15 mouse cellular contexts compared by ENCODE assay signal in the genomic region with DNA sequence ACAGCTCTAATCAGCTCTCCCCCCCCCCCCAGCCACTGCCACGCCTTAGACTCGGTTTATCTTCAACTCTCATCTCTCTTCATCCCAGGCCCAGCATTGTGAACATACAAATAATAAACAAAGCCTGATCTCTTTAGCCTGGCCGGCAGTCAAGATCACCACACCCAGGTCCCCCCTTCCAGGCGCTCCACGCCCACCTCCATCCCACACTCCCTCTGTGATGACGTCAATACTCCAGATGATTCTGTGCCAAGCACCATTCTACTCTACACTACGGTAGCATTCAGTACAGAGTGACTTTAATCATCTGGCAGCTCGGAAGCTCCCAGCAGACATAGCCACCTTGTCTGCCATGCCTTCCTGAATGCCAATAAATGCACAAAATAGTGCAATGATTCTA. TPM values are rescaled to one million over a fixed set of nuclear protein-coding genes. Genes with fewer than 3 reads are reported as not detected.
DNase-seq lines count a peak whose midpoint lies in the region; ATAC-seq and TF ChIP-seq lines count a peak whose summit lies in the region.
"Had no signal": no experiment of that assay in that cellular context is flagged by ENCODE, and none has a peak within 500 bp of the region (broad histone marks: within the 10 kb centered on the region; RNA-seq: fewer than 3 reads in every experiment).

No protein-coding gene starts in this region.

- intact Hi-C loops in gastrocnemius, adult 2 months (cut with DNase I), result no loop called here
- intact Hi-C loops in gastrocnemius, postnatal 36 days (cut with DNase I), result no loop called here

- peaks cover 38% of the 10 kb centered on the region for H3K4me1 ChIP-seq in heart, embryonic 15.5 days (replicated peaks)
- peaks cover 10% of the 10 kb centered on the region; the same call in 1 of the 2 replicates for H3K4me1 ChIP-seq in lung, postnatal 0 days (ENCODE audit: insufficient read depth, low read depth, low read length)
- peaks cover 30% of the 10 kb centered on the region for H3K4me1 ChIP-seq in liver, postnatal 0 days (ENCODE audit: insufficient read depth)

- no peaks in the 10 kb centered on the region for H3K36me3 ChIP-seq in heart, embryonic 15.5 days
- no peaks in the 10 kb centered on the region for H3K36me3 ChIP-seq in lung, postnatal 0 days (ENCODE audit: insufficient read depth, low read length)
- H3K36me3 ChIP-seq in liver, postnatal 0 days (replicated peaks; ENCODE audit: insufficient read depth, low read length), result no peaks in the 10 kb centered on the region
- H3K36me3 ChIP-seq: embryonic facial prominence, embryonic 12.5 days; forebrain, embryonic 10.5 days; liver, embryonic 15.5 days had no signal

- no peak overlapping the region for H3K27ac ChIP-seq in gastrocnemius, adult 2 months
- no peak overlapping the region for H3K27ac ChIP-seq in heart, embryonic 15.5 days
- H3K27ac ChIP-seq in lung, postnatal 0 days (ENCODE audit: low read length), result no peak overlapping the region
- H3K27ac ChIP-seq in liver, postnatal 0 days (ENCODE audit: low read depth), result no peak overlapping the region
- H3K27ac ChIP-seq: embryonic facial prominence, embryonic 12.5 days; forebrain, embryonic 10.5 days; kidney, postnatal 0 days; liver, embryonic 15.5 days had no signal

- TF ChIP-seq CTCF in gastrocnemius, adult 2 months (IDR thresholded peaks at IDR 0.05), result no peak
- TF ChIP-seq CTCF in lung, postnatal 0 days (IDR thresholded peaks at IDR 0.05), result no peak
- no peak for TF ChIP-seq CTCF in liver, postnatal 0 days (IDR thresholded peaks at IDR 0.05; ENCODE audit: low read depth)

- no peaks in the 10 kb centered on the region for H3K9me3 ChIP-seq in heart, embryonic 15.5 days (replicated peaks)
- no peaks in the 10 kb centered on the region for H3K9me3 ChIP-seq in lung, postnatal 0 days (ENCODE audit: low read length)
- no peaks in the 10 kb centered on the region for H3K9me3 ChIP-seq in liver, postnatal 0 days (ENCODE audit: low read length)
- H3K9me3 ChIP-seq: embryonic facial prominence, embryonic 12.5 days; forebrain, embryonic 10.5 days; liver, embryonic 15.5 days had no signal

- no peak overlapping the region for H3K4me2 ChIP-seq in heart, embryonic 15.5 days
- no peak overlapping the region for H3K4me2 ChIP-seq in lung, postnatal 0 days (replicated peaks; ENCODE audit: low read depth, low read length)
- no peak overlapping the region for H3K4me2 ChIP-seq in liver, postnatal 0 days (ENCODE audit: low read depth, low read length)
- H3K4me2 ChIP-seq: embryonic facial prominence, embryonic 12.5 days; liver, embryonic 15.5 days had no signal

- peak; percentile 65 for TF ChIP-seq EP300 in lung, postnatal 0 days (IDR thresholded peaks at IDR 0.05)
- no peak for TF ChIP-seq EP300 in liver, postnatal 0 days (IDR thresholded peaks at IDR 0.05; ENCODE audit: low read depth)

- WGBS in heart, embryonic 15.5 days, result 34% methylated on average over 8 of the region's 8 CpGs
- WGBS in lung, postnatal 0 days, result 16% methylated on average over 8 of the region's 8 CpGs
- WGBS in liver, postnatal 0 days (ENCODE audit: insufficient replicate concordance), result 56% methylated on average over 8 of the region's 8 CpGs

- DNase-seq in gastrocnemius, adult 2 months, result peak; percentile 36
- no peak for DNase-seq in gastrocnemius, postnatal 36 days
- peak; percentile 21 for DNase-seq in NIH3T3 (ENCODE audit: low read depth)
- peak; percentile 68 for DNase-seq in lung, postnatal 0 days (ENCODE audit: low spot score)
- DNase-seq in liver, postnatal 0 days, result no peak
- DNase-seq in adrenal gland, postnatal 36 days, result no peak
- DNase-seq in ovary, postnatal 14 days (ENCODE audit: low spot score), result no peak
- DNase-seq: cerebellum, postnatal 36 days; gastrocnemius, postnatal 14 days; midbrain, embryonic 14.5 days had no signal

- H3K27me3 ChIP-seq in heart, embryonic 15.5 days, result no peaks in the 10 kb centered on the region
- H3K27me3 ChIP-seq in lung, postnatal 0 days (replicated peaks; ENCODE audit: insufficient read depth, low read length), result no peaks in the 10 kb centered on the region
- H3K27me3 ChIP-seq in liver, postnatal 0 days (ENCODE audit: insufficient read depth, low read length), result no peaks in the 10 kb centered on the region
- H3K27me3 ChIP-seq: embryonic facial prominence, embryonic 12.5 days; liver, embryonic 15.5 days had no signal

- H3K4me3 ChIP-seq in gastrocnemius, adult 2 months, result no peak overlapping the region
- H3K4me3 ChIP-seq in heart, embryonic 15.5 days, result no peak overlapping the region
- no peak overlapping the region for H3K4me3 ChIP-seq in lung, postnatal 0 days (ENCODE audit: low read depth, low read length)
- no peak overlapping the region for H3K4me3 ChIP-seq in liver, postnatal 0 days (ENCODE audit: low read depth, low read length)
- H3K4me3 ChIP-seq: embryonic facial prominence, embryonic 12.5 days; forebrain, embryonic 10.5 days; liver, embryonic 15.5 days had no signal

- no peak overlapping the region for H3K9ac ChIP-seq in heart, embryonic 15.5 days
- H3K9ac ChIP-seq in lung, postnatal 0 days (replicated peaks; ENCODE audit: low read depth), result no peak overlapping the region
- no peak overlapping the region for H3K9ac ChIP-seq in liver, postnatal 0 days (replicated peaks)
- H3K9ac ChIP-seq: embryonic facial prominence, embryonic 12.5 days; liver, embryonic 15.5 days had no signal

- 0 out of 2 replicates have a peak, but pooled peaks have one; percentile 44 for ATAC-seq in heart, embryonic 15.5 days (replicated peaks; ENCODE audit: insufficient number of reproducible peaks, insufficient read depth, low FRiP score, low read depth)
- peak; percentile 81 for ATAC-seq in lung, postnatal 0 days
- no peak for ATAC-seq in liver, postnatal 0 days

RNA-seq across cellular contexts. Expression of gene Mb21d2, which starts 47.7 kb away (rescaled TPM):
- 1 to 10 TPM; 7.2 to 9.6 TPM for total RNA-seq in gastrocnemius, adult 2 months (2021)
- 1 to 10 TPM; 7.1 to 8.7 TPM for total RNA-seq in gastrocnemius, postnatal 36 days (2021)
- 3.2 and 3.5 TPM in 2 replicates for polyA plus RNA-seq in heart, embryonic 15.5 days (2015; fragmentation: Nextera tagmentation; extraction: Ambion mirVana)
- polyA plus RNA-seq in lung, postnatal 0 days (2015; fragmentation: Nextera tagmentation; extraction: Ambion mirVana), result 3.8 and 5.0 TPM in 2 replicates
- 2.4 and 3.1 TPM in 2 replicates for polyA plus RNA-seq in liver, postnatal 0 days (2015; fragmentation: Nextera tagmentation; extraction: Ambion mirVana)
- 10 to 100 TPM; 12.2 to 14.4 TPM for total RNA-seq in adrenal gland, postnatal 36 days (2021)

Comparison
In these comparisons a context has a peak if more than half of its experiments do, and no peak if none do; other contexts are left out.
1. DNase-seq: peak in gastrocnemius, adult 2 months (single experiment), NIH3T3 (single experiment) and lung, postnatal 0 days (single experiment); none in gastrocnemius, postnatal 36 days (0 of 2), liver, postnatal 0 days (single experiment), adrenal gland, postnatal 36 days (0 of 2) and ovary, postnatal 14 days (single experiment).